Mouse (Mus musculus) midbrain, embryonic 10.5 days (tissue): ENCODE data around the gene Hist1h4m. TPM values are rescaled to one million over a fixed set of nuclear protein-coding genes. Genes with fewer than 3 reads are reported as not detected.
A peak's percentile ranks its signal among the peaks of the same experiment; 100 is the strongest.
"Not testable (repeated sequence)": the region's sequence is repeated elsewhere in the genome, so short reads cannot be mapped to it uniquely, and the experiment has no call there.

ENCODE experiments used
- DNase-seq: peaks from one replicate; pipeline ENCODE4 v3.0.0-alpha.2; 2017; ENCODE audit warnings: low spot score
- H3K27ac ChIP-seq: fragments of 300-500 bp; sonication (generic); replicated peaks from 2 replicates; pipeline ENCODE4 v1.5.1; 2016; ENCODE audit warnings: mild to moderate bottlenecking
- H3K27me3 ChIP-seq: fragments of 300-500 bp; sonication (generic); 2 replicates; pipeline ENCODE4 v1.6.1; 2016; ENCODE audit warnings: low read depth, mild to moderate bottlenecking; ENCODE audit not compliant: poor library complexity, severe bottlenecking
- H3K36me3 ChIP-seq: fragments of 300-500 bp; sonication (generic); 2 replicates; pipeline ENCODE4 v1.6.1; 2016; ENCODE audit warnings: mild to moderate bottlenecking, moderate library complexity
- H3K4me1 ChIP-seq: fragments of 300-500 bp; sonication (generic); 2 replicates; pipeline ENCODE4 v1.6.1; 2016
- H3K4me3 ChIP-seq: fragments of 300-500 bp; sonication (generic); 2 replicates; pipeline ENCODE4 v1.5.1; 2016; ENCODE audit warnings: mild to moderate bottlenecking, moderate library complexity
- H3K9me3 ChIP-seq: fragments of 300-500 bp; sonication (generic); replicated peaks from 2 replicates; pipeline ENCODE4 v1.6.1; 2016; ENCODE audit warnings: mild to moderate bottlenecking
- WGBS: fragments of 180-500 bp; shearing (Covaris S2); methylation state at CpG from one replicate; pipeline ENCODE4 v1.1.7; 2016; 5-methylcytosine and 5-hydroxymethylcytosine counted together
- polyA plus RNA-seq: library from polyadenylated mRNA; unstranded; fragments of >200 nt; fragmentation: Nextera tagmentation; extraction: Ambion mirVana; gene quantifications from 2 replicates; pipeline ENCODE4 v1.2.1, GENCODE M21; 2016

Hist1h4m gene
- polyA plus RNA-seq, 1 experiment from 2014 or later: not detected

DNA sequence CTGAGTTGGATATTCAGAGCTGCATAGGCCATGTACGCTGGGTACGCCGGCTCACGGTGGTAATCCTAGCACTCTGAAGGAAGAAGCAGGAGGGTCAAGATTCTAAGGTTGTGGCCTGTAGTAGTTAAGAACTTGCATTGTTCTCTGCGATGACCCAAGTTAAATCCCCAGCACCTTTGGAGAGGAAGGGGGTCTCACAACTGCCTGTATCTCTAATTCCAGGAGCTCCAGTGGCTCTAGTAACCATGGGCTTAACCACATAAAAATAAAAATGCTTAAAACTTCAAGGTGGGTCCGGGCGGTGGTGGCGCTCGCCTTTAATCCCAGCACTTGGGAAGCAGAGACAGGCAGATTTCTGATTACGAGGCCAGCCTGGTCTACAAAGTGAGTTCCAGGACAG, 18.8 kb downstream of the Hist1h4m start:
- Histone ChIP-seq H3K9me3 (no peaks in the 10 kb centered on the region), H3K36me3 (peaks cover 4% of the 10 kb centered on the region; the same call in 1 of the 2 replicates), H3K27ac (peak overlapping the region; percentile 63), H3K4me1 (0 out of 2 replicates have a peak, but pooled peaks cover 4% of the 10 kb centered on the region), H3K27me3 (no peaks in the 10 kb centered on the region), H3K4me3 (peak overlapping the region; percentile 20; the same call in 1 of the 2 replicates)
- 89% methylated on average over 10 of the region's 10 CpGs for WGBS
- DNase-seq: peak; percentile 14

DNA sequence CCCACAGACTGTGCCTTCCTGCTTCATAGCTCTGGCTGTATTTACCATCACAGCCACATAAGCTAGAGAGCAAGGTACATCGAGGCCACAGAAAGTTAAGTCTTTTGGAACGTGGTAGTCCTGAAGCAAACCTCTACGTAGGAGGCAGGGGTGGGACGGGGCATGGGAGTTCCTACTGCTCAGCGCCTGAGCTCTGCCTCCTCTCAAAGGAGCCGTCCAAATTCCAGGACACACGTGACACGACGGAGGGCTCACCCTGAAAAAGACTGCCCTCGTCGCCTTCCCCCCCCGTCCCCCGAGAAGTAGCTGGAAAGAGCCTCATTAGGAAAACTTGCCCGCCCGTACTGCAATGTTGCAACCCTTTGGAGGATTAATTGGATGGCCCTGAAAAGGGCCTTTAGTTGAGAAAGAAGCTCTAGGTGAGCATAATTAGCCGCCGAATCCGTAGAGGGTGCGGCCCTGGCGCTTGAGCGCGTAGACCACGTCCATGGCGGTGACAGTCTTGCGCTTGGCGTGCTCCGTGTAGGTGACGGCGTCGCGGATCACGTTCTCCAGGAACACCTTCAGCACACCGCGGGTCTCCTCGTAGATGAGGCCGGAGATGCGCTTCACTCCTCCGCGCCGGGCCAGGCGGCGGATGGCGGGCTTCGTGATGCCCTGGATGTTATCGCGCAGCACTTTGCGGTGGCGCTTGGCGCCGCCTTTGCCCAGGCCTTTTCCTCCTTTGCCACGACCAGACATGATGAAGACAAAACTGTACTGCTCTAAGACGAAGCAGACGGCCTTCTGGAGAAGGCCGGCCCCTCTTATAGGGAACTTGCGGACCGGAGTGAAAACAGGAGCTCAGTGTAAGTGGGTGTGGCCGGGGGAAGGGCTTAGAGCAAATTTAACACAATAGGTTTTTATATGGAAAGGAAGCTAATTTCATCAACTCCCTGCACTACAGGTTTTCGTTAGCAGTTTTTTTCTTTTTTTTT, 20.2 kb downstream of the Hist1h4m start, which contains the start of gene Hist1h4n:
Gene Hist1h4n (minus strand): TSS at position 779 of the 977 bp plus-strand sequence.
- under 1% methylated on average over 24 of the region's 58 CpGs for WGBS
- not testable (repeated sequence) for H3K9me3 ChIP-seq, H3K36me3 ChIP-seq, DNase-seq, H3K27me3 ChIP-seq, H3K4me1 ChIP-seq, H3K27ac ChIP-seq
- H3K4me3 ChIP-seq: peak within 1 kb of the TSS; percentile 40

DNA sequence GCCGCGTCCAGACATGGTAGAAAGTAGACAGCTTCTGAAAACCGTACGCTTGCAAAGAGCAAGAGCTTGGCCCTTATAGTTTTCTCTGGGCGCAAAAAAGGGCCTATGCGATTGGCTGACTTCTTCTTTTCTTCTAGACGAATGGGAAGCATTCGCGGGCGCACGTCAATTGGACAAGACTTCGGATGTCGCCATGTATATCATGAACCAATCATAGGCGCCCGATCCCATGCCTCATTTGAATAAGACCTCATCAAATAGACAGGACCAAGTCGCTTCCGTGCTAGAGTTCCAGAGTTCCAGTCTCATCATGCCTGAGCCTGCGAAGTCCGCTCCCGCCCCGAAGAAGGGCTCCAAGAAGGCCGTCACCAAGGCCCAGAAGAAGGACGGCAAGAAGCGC, 21.9 kb downstream of the Hist1h4m start, which contains the start of the genes Hist1h2ap and Hist1h2br:
Gene Hist1h2ap (minus strand): TSS at position 47 of the 400 bp plus-strand sequence.
Gene Hist1h2br (plus strand): TSS at position 283 of the 400 bp plus-strand sequence.
- H3K36me3 ChIP-seq, H3K9me3 ChIP-seq, H3K4me1 ChIP-seq, H3K27me3 ChIP-seq, DNase-seq, H3K27ac ChIP-seq, H3K4me3 ChIP-seq: not testable (repeated sequence)
- no CpG with 5 or more reads among the region's 24 CpGs for WGBS

DNA sequence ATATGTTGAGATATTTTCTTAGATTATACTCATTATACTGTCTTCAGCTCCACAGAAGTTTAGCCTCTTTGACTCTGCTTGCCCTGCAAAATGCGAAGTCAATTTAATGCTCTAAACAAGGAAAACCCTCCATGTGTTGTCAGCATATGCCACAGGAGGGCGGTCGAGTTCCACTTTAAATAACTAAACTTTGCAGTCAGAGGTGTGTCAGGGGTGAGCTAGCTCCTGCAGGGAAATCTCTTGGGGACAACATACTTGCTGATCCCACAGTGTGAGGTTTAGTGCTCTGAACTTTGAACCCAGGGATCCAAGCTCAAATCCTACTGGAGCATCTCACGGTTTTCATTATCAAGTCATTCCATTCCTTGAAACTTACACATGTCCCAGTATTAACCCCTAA, 29.0 kb downstream of the Hist1h4m start:
- H3K27ac ChIP-seq, H3K27me3 ChIP-seq, H3K9me3 ChIP-seq, H3K36me3 ChIP-seq, H3K4me1 ChIP-seq, H3K4me3 ChIP-seq, DNase-seq: not testable (repeated sequence)
- no CpG with 5 or more reads among the region's 4 CpGs for WGBS

DNA sequence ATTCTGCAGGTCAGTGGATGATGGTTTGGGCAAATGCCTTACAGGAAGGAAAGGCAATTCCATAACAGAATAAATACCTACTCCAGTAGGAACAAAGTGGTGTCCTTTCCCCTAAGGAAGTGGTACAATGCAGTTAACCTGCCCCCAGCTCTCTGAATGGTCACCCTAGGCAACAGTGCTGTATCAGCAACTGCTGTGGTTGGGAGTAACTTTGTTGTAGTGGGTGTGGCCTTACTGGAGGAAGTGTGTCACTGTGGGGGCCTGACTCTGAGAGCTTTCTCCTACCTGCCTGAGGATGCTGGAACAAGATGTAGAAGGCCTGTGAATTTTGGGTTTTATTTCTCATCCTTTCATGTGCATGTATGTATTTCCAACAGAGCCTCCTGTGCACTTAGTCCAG, 34.8 kb downstream of the Hist1h4m start:
- not testable (repeated sequence) for H3K9me3 ChIP-seq, H3K4me3 ChIP-seq, DNase-seq, H3K27me3 ChIP-seq, H3K36me3 ChIP-seq, H3K4me1 ChIP-seq, H3K27ac ChIP-seq

DNA sequence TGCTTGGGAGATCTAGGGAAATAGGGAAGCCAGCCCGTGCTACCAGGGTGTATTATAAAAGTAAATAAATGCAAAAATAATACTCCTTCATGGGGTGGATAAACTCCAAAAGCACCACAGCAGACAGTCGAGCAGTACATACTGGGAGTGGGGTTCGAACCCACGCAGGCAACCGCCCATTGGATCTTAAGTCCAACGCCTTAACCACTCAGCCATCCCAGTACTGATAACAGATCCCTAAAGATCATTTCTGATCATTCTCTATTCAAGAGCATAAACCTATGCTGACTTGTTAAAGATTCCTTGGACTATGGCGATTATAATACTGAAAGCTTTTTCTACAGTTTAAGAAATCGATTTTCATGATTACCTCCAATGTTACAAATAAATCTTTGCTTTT, 36.3 kb downstream of the Hist1h4m start:
- Histone ChIP-seq H3K36me3 (no peaks in the 10 kb centered on the region), H3K4me1 (no peaks in the 10 kb centered on the region; the same call in 1 of the 2 replicates)
- peak; percentile 38 for DNase-seq

DNA sequence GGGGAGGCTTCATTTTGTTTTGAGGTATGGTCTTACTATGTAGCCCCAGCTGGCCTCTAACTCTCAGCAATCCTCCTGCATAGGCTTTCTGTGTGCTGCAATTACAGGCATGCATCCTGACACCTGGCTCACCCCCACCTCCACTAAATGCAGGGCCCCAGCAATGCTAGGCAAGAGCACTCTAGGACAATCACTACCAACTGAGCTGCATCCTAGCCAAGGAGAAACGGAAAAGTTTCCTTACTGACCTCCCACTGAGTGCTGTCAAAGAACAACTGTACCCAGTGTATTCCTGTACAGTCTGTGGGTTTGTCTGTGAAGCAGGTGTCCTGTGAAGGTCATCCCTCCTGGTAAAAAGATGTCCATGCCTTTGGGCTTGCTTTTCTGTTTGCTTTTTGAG, 39.1 kb downstream of the Hist1h4m start:
- H3K27ac ChIP-seq, H3K9me3 ChIP-seq, H3K4me1 ChIP-seq, H3K4me3 ChIP-seq, H3K27me3 ChIP-seq, DNase-seq, H3K36me3 ChIP-seq: not testable (repeated sequence)
- WGBS: 51% methylated on average over 1 of the region's 1 CpGs

More for the DNA sequence above, 36.3 kb downstream of the Hist1h4m start:
- Histone ChIP-seq H3K9me3 (no peaks in the 10 kb centered on the region), H3K27me3 (no peaks in the 10 kb centered on the region), H3K4me3 (no peak overlapping the region; the same call in 1 of the 2 replicates), H3K27ac (no peak overlapping the region)
- WGBS: 17% methylated on average over 8 of the region's 8 CpGs

DNA sequence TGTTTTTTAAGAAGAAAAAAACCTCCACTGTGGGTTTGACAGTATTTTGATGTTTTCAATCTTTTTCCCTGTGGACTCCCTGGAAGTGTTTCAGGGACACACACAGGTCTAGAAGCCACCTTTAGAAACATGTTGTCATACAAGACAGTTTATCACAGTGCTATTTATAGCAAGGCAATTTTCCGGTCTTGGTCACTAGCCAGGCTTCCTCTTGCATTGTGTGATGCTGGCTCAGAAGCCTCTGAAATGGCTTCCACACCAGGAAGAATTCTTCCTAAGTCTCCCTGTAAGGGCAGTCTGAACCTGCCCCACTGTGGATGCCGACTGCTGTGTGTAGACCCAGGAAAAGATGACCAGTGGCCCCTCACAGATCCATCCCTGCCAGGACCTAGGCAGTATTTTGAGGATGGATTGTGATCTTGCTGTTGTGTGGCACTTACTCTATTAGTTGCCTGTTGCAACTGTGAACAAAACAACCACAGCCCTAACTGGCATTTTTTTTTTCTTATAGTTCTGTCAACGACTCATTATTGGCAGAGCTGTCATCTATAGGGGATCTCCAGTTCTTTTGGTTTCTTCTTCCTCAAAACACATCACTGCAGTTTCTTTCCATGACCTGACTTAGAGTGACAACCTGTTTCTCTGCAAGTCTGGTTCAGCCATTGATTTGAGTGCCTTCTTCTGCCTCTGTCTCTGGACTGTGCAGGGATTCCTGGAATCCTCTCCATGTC, 40.8 kb downstream of the Hist1h4m start:
- H3K4me1 ChIP-seq: no peaks in the 10 kb centered on the region; the same call in 1 of the 2 replicates
- no peaks in the 10 kb centered on the region for H3K36me3 ChIP-seq
- H3K27ac ChIP-seq: no peak overlapping the region
- DNase-seq: no peak
- no peaks in the 10 kb centered on the region for H3K9me3 ChIP-seq
- no peaks in the 10 kb centered on the region for H3K27me3 ChIP-seq
- no peak overlapping the region for H3K4me3 ChIP-seq
- WGBS: 77% methylated on average over 3 of the region's 3 CpGs

DNA sequence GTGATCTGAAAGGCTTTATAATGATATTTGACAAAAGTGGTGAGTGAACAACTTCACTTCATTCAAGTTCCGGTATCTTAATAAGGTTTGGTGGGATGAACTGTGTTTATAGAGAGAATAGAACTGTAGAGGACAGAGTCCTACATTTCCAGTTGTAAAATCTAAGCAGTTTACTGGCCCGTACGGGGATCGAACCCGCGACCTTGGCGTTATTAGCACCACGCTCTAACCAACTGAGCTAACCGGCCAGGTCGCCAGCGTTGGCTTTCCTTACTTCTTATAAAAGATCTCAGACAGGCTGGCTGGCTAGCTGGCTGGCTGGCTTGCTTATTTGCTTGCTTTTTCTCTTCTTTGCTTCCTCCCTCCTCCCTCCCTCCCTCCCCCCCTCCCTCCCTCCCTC, 43.6 kb downstream of the Hist1h4m start:
- peak; percentile 90 for DNase-seq

DNA sequence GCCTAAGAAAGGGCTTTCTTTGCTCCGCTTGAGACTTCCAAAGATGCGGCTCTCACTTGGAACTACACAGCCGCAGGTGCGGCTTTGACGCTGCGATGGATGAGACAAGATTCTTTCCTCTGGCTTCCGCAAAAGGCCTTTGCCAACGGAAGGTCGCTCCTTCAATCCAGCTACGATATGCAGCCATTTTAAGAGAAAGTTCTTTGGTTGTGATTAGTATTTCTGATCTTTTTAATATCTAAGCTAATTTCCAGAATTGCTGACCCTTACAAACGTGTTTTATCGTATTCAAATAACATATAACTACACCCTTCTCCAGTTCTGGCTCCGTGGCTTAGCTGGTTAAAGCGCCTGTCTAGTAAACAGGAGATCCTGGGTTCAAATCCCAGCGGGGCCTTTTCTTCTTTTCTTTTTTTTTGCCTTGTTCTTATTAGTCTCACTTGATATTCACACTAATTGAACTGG, 44.2 kb downstream of the Hist1h4m start:
- DNase-seq: peak; percentile 57
- Histone ChIP-seq H3K4me3 (peak overlapping the region; percentile 64), H3K27ac (peak overlapping the region; percentile 77), H3K9me3 (no peaks in the 10 kb centered on the region), H3K4me1 (peaks cover 2% of the 10 kb centered on the region; the same call in 1 of the 2 replicates), H3K36me3 (no peaks in the 10 kb centered on the region), H3K27me3 (no peaks in the 10 kb centered on the region)
- 0% methylated on average over 15 of the region's 15 CpGs for WGBS

More for the DNA sequence above, 43.6 kb downstream of the Hist1h4m start:
- WGBS: under 1% methylated on average over 11 of the region's 11 CpGs
- no peaks in the 10 kb centered on the region for H3K4me1 ChIP-seq
- peak overlapping the region; percentile 64 for H3K4me3 ChIP-seq
- H3K36me3 ChIP-seq: no peaks in the 10 kb centered on the region
- H3K27me3 ChIP-seq: no peaks in the 10 kb centered on the region
- H3K9me3 ChIP-seq: no peaks in the 10 kb centered on the region
- peak overlapping the region; percentile 77 for H3K27ac ChIP-seq

DNA sequence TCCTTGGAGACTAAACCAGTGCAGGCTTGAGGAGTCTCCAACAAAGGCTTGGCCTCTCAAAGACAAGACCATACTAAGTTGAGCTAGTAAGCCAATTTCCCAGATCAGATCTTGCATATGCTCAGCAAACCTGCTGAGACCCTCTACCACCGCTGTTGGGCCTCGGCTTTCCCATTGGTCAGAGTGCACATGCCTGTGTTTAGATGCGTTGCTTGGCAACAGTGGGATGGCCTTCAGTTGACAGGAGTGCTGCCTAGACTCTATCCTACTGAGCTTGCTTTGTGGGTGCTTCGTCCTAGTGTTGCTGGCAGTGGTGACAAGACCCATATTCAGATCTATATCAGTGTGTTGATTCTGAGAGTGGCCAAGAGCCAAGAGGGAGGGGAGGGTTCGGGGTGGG, 50.1 kb downstream of the Hist1h4m start:
- H3K9me3 ChIP-seq: no peaks in the 10 kb centered on the region
- H3K4me3 ChIP-seq: no peak overlapping the region
- no peak overlapping the region for H3K27ac ChIP-seq
- no peaks in the 10 kb centered on the region for H3K36me3 ChIP-seq
- 10% methylated on average over 5 of the region's 5 CpGs for WGBS
- peak; percentile 49 for DNase-seq
- H3K27me3 ChIP-seq: no peaks in the 10 kb centered on the region
- peaks cover 9% of the 10 kb centered on the region for H3K4me1 ChIP-seq
